12 mouse cellular contexts compared by ENCODE assay signal in the genomic region with DNA sequence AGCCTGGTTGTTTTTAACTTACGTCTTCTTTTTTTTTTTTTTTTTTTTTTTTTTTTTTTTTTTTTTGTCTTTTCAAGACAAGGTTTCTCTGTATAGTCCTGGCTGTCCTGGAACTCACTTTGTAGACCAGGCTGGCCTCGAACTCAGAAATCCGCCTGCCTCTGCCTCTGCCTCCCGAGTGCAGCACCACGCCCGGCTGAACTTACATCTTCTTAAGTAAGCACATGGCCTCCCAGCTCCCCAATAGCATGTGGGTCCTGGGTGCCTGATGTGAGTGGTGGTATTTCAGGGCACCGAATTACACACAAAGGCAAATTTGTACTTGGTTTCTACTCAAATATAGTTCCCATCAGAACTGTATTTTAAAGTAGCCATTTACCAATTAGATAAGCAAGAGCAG. TPM values are rescaled to one million over a fixed set of nuclear protein-coding genes. Genes with fewer than 3 reads are reported as not detected.
"Had no signal": no experiment of that assay in that cellular context is flagged by ENCODE, and none has a peak within 500 bp of the region (broad histone marks: within the 10 kb centered on the region; RNA-seq: fewer than 3 reads in every experiment).

No protein-coding gene starts in this region.

RNA-seq across cellular contexts. Expression of a gene that starts 9.8 kb away (rescaled TPM):
- total RNA-seq: megakaryocyte progenitor cell, adult 5-6 weeks; monocyte, adult 5-6 weeks had no signal
- polyA plus RNA-seq: macrophage, myocyte had no signal

RNA-seq across cellular contexts. Expression of a gene that starts 30.3 kb away (rescaled TPM):
- polyA plus RNA-seq: limb, embryonic 10.5 days; limb, embryonic 12.5 days; limb, embryonic 13.5 days; liver, adult 2 months; liver, embryonic 11.5 days; liver, embryonic 13.5 days; liver, embryonic 15.5 days; lung, embryonic 16.5 days; macrophage; myocyte had no signal
